Mouse (Mus musculus) myocyte (in vitro differentiated cells): ENCODE measurements at regions not wholly inside any gene's neighbourhood (a gene's known extent, or its start where the extent isn't known, plus 50 kb on each side); places are given as distances from the start of the nearest gene placed in this dataset.

ENCODE experiments used
- H3K27me3 ChIP-seq: one replicate; pipeline ENCODE4 v1.6.1; 2011; ENCODE audit not compliant: control insufficient read depth, insufficient read depth, insufficient read length
- H3K36me3 ChIP-seq: one replicate; pipeline ENCODE4 v1.6.1; 2011; ENCODE audit not compliant: control insufficient read depth, insufficient read depth
- H3K4me2 ChIP-seq: one replicate; pipeline ENCODE4 v1.6.1; 2011; ENCODE audit warnings: low read depth, control low read depth
- H3K4me3 ChIP-seq: one replicate; pipeline ENCODE4 v1.5.1; 2011; ENCODE audit warnings: mild to moderate bottlenecking, control low read depth, moderate library complexity
- H3K79me2 ChIP-seq: one replicate; pipeline ENCODE4 v1.6.1; 2011; ENCODE audit not compliant: control insufficient read depth, insufficient read depth
- H3ac ChIP-seq: one replicate; pipeline ENCODE4 v1.6.1; 2011; ENCODE audit not compliant: control insufficient read depth, insufficient read length
- CEBPB ChIP-seq: IDR thresholded peaks from 2 replicates; pipeline ENCODE4 v1.6.1; 2011; ENCODE audit warnings: mild to moderate bottlenecking, moderate library complexity; ENCODE audit not compliant: poor library complexity, insufficient read depth, severe bottlenecking
- E2F4 ChIP-seq: IDR thresholded peaks from one replicate; pipeline ENCODE4 v1.6.1; 2011; ENCODE audit warnings: mild to moderate bottlenecking, control low read depth, moderate library complexity; ENCODE audit not compliant: insufficient read depth
- MAX ChIP-seq: IDR thresholded peaks from one replicate; pipeline ENCODE4 v1.6.1; 2011; ENCODE audit warnings: low read depth, mild to moderate bottlenecking, control low read depth
- MYOD1 ChIP-seq, 3 experiments: IDR thresholded peaks; one replicate each; pipeline ENCODE4 v1.6.1; 2011; ENCODE audit warnings: control low read depth in 2 of 3, low read depth in 2 of 3, mild to moderate bottlenecking in 2 of 3, moderate library complexity in 1 of 3; ENCODE audit not compliant: insufficient read length in 2 of 3, control insufficient read depth in 1 of 3
- MYOG ChIP-seq, 3 experiments: IDR thresholded peaks; one replicate each; pipeline ENCODE4 v1.6.1; 2011; ENCODE audit warnings: control low read depth in 2 of 3, low read depth in 2 of 3, mild to moderate bottlenecking in 2 of 3; ENCODE audit not compliant: insufficient read length in 2 of 3, control insufficient read depth in 1 of 3, insufficient read depth in 1 of 3
- POLR2A ChIP-seq: IDR thresholded peaks from one replicate; pipeline ENCODE4 v1.6.1; 2011; ENCODE audit warnings: low read depth, mild to moderate bottlenecking, control low read depth, moderate library complexity; ENCODE audit not compliant: insufficient read length
- POLR2AphosphoS2 ChIP-seq: IDR thresholded peaks from one replicate; pipeline ENCODE4 v1.6.1; 2011; ENCODE audit warnings: low read depth, control low read depth; ENCODE audit not compliant: insufficient read length
- REST ChIP-seq: IDR thresholded peaks from one replicate; pipeline ENCODE4 v1.6.1; 2011; ENCODE audit warnings: mild to moderate bottlenecking, control low read depth, moderate library complexity; ENCODE audit not compliant: insufficient read depth, insufficient read length
- SRF ChIP-seq: IDR thresholded peaks from one replicate; pipeline ENCODE4 v1.6.1; 2011; ENCODE audit warnings: low read depth; ENCODE audit not compliant: control insufficient read depth, insufficient read length
- TCF12 ChIP-seq: IDR thresholded peaks from one replicate; pipeline ENCODE4 v1.6.1; 2011; ENCODE audit warnings: mild to moderate bottlenecking, control low read depth; ENCODE audit not compliant: poor library complexity, insufficient read depth, severe bottlenecking
- TCF3 ChIP-seq: IDR thresholded peaks from one replicate; pipeline ENCODE4 v1.6.1; 2011; ENCODE audit warnings: low read depth, control low read depth; ENCODE audit not compliant: insufficient read length
- USF1 ChIP-seq: IDR thresholded peaks from one replicate; pipeline ENCODE4 v1.6.1; 2011; ENCODE audit warnings: low read depth, mild to moderate bottlenecking, control low read depth, moderate library complexity

GRCm38 (mm10) chr15:24992665-24993324 lies 420.8 kb downstream of the Basp1 start:
- no peak overlapping the region for H3ac ChIP-seq
- H3K4me3 ChIP-seq = no peak overlapping the region
- no peaks in the 10 kb centered on the region for H3K36me3 ChIP-seq
- H3K79me2 ChIP-seq = no peaks in the 10 kb centered on the region
- TF ChIP-seq E2F4 = no peak
- no peak for TF ChIP-seq MYOD1 (IDR thresholded peaks at IDR 0.05; ENCODE audit: control insufficient read depth in 1 of 3, insufficient read length in 2 of 3, low read depth in 2 of 3)
- TF ChIP-seq USF1 = no peak
- no peak for TF ChIP-seq MYOG (IDR thresholded peaks at IDR 0.05; ENCODE audit: control insufficient read depth in 1 of 3, insufficient read depth in 1 of 3, insufficient read length in 2 of 3, low read depth in 2 of 3)
- TF ChIP-seq SRF = no peak
- TF ChIP-seq CEBPB = no peak
- no peak for TF ChIP-seq TCF12
- TF ChIP-seq REST = no peak
- TF ChIP-seq POLR2A = no peak
- TF ChIP-seq POLR2AphosphoS2 = no peak
- no peak for TF ChIP-seq TCF3
- no peak overlapping the region for H3K4me2 ChIP-seq
- peaks cover 9% of the 10 kb centered on the region for H3K27me3 ChIP-seq

GRCm38 (mm10) chr15:24990082-24990786 lies 423.3 kb downstream of the Basp1 start:
- Histone ChIP-seq H3K4me2 (no peak overlapping the region), H3K27me3 (peaks cover 9% of the 10 kb centered on the region), H3ac (no peak overlapping the region), H3K79me2 (no peaks in the 10 kb centered on the region), H3K4me3 (no peak overlapping the region), H3K36me3 (no peaks in the 10 kb centered on the region)
- TF ChIP-seq E2F4 (no peak), SRF (no peak), POLR2A (no peak), MYOG (IDR thresholded peaks at IDR 0.05; ENCODE audit: control insufficient read depth in 1 of 3, insufficient read depth in 1 of 3, insufficient read length in 2 of 3, low read depth in 2 of 3) (no peak), TCF12 (no peak), MAX (no peak), REST (no peak)

GRCm38 (mm10) chr15:24980841-24981240 lies 432.7 kb downstream of the Basp1 start:
- TF ChIP-seq SRF (no peak), POLR2A (no peak), USF1 (no peak), TCF12 (no peak), POLR2AphosphoS2 (no peak), MYOG (IDR thresholded peaks at IDR 0.05; ENCODE audit: control insufficient read depth in 1 of 3, insufficient read depth in 1 of 3, insufficient read length in 2 of 3, low read depth in 2 of 3) (no peak)
- H3K27me3 ChIP-seq = no peaks in the 10 kb centered on the region
- H3K4me2 ChIP-seq = no peak overlapping the region
- H3K79me2 ChIP-seq = no peaks in the 10 kb centered on the region
- no peak overlapping the region for H3ac ChIP-seq
- no peaks in the 10 kb centered on the region for H3K36me3 ChIP-seq
- H3K4me3 ChIP-seq = no peak overlapping the region

- no peak overlapping the region for H3K4me2 ChIP-seq
- H3ac ChIP-seq = no peak overlapping the region
- no peaks in the 10 kb centered on the region for H3K36me3 ChIP-seq
- TF ChIP-seq POLR2A = no peak
- no peak for TF ChIP-seq TCF12
- TF ChIP-seq MYOD1 (IDR thresholded peaks at IDR 0.05; ENCODE audit: control insufficient read depth in 1 of 3, insufficient read length in 2 of 3, low read depth in 2 of 3) = no peak
- TF ChIP-seq TCF3 = no peak
- no peak for TF ChIP-seq USF1
- TF ChIP-seq POLR2AphosphoS2 = no peak
- TF ChIP-seq SRF = no peak
- no peak for TF ChIP-seq REST
- no peak for TF ChIP-seq CEBPB
- TF ChIP-seq E2F4 = no peak
- TF ChIP-seq MYOG (IDR thresholded peaks at IDR 0.05; ENCODE audit: control insufficient read depth in 1 of 3, insufficient read depth in 1 of 3, insufficient read length in 2 of 3, low read depth in 2 of 3) = no peak
- TF ChIP-seq MAX = no peak
- H3K27me3 ChIP-seq = no peaks in the 10 kb centered on the region
- H3K4me3 ChIP-seq = no peak overlapping the region
- no peaks in the 10 kb centered on the region for H3K79me2 ChIP-seq
Observed at GRCm38 (mm10) chr15:24972020-24972419, 441.5 kb downstream of the Basp1 start.

GRCm38 (mm10) chr15:24969391-24969812 lies 444.2 kb downstream of the Basp1 start:
- H3K4me3 ChIP-seq = no peak overlapping the region
- H3K36me3 ChIP-seq = no peaks in the 10 kb centered on the region
- no peaks in the 10 kb centered on the region for H3K79me2 ChIP-seq
- H3K4me2 ChIP-seq = no peak overlapping the region
- TF ChIP-seq CEBPB (no peak), MYOD1 (IDR thresholded peaks at IDR 0.05; ENCODE audit: control insufficient read depth in 1 of 3, insufficient read length in 2 of 3, low read depth in 2 of 3) (no peak)
- H3ac ChIP-seq = no peak overlapping the region
- no peaks in the 10 kb centered on the region for H3K27me3 ChIP-seq
